Mouse (Mus musculus) liver, embryonic 16.5 days (tissue): ENCODE results near the gene Cdk9. TPM values are rescaled to one million over a fixed set of nuclear protein-coding genes. Genes with fewer than 3 reads are reported as not detected.

ENCODE experiments used
- ATAC-seq: fragments of 200-750 bp; cut with Nextera tagmentation; 2 replicates; pipeline ENCODE4 v1.8.0; 2017; ENCODE audit warnings: low read depth, mild to moderate bottlenecking, moderate number of reproducible peaks, moderate library complexity
- H3K27ac ChIP-seq: fragments of 300-500 bp; sonication (generic); 2 replicates; pipeline ENCODE4 v1.5.1; 2014; ENCODE audit warnings: mild to moderate bottlenecking, low read length
- H3K27me3 ChIP-seq: fragments of 300-500 bp; sonication (generic); 2 replicates; pipeline ENCODE4 v1.6.1; 2014; ENCODE audit warnings: low read depth, low read length, mixed read lengths; ENCODE audit not compliant: control insufficient read depth, insufficient read depth
- H3K36me3 ChIP-seq: fragments of 300-500 bp; sonication (generic); 2 replicates; pipeline ENCODE4 v1.6.1; 2014; ENCODE audit warnings: mild to moderate bottlenecking; ENCODE audit not compliant: control insufficient read depth, insufficient read depth
- H3K4me1 ChIP-seq: fragments of 300-500 bp; sonication (generic); 2 replicates; pipeline ENCODE4 v1.6.1; 2014; ENCODE audit warnings: low read depth, low read length, mixed read lengths; ENCODE audit not compliant: control insufficient read depth
- H3K4me2 ChIP-seq: fragments of 300-500 bp; sonication (generic); 2 replicates; pipeline ENCODE4 v1.6.1; 2014; ENCODE audit warnings: low read depth, low read length, mixed read lengths
- H3K4me3 ChIP-seq: fragments of 300-500 bp; sonication (generic); 2 replicates; pipeline ENCODE4 v1.5.1; 2014; ENCODE audit warnings: low read depth, mild to moderate bottlenecking, low read length
- H3K9ac ChIP-seq: fragments of 300-500 bp; sonication (generic); 2 replicates; pipeline ENCODE4 v1.6.1; 2014; ENCODE audit warnings: low read depth, low read length
- H3K9me3 ChIP-seq: fragments of 300-500 bp; sonication (generic); replicated peaks from 2 replicates; pipeline ENCODE4 v1.6.1; 2016; ENCODE audit warnings: low read length; ENCODE audit not compliant: control insufficient read depth
- WGBS: fragments of 180-500 bp; shearing (Covaris S2); extraction: QIAGEN DNeasy Blood & Tissue Kit; methylation state at CpG from one replicate; pipeline ENCODE4 v1.1.7; 2014; ENCODE audit not compliant: insufficient replicate concordance; 5-methylcytosine and 5-hydroxymethylcytosine counted together
- polyA plus RNA-seq: library from polyadenylated mRNA; unstranded; fragments of >200 nt; fragmentation: Nextera tagmentation; extraction: Ambion mirVana; gene quantifications from 2 replicates; pipeline ENCODE4 v1.2.1, GENCODE M21; 2015

Cdk9 gene
- polyA plus RNA-seq, 1 experiment from 2014 or later: 40.2 TPM

- Histone ChIP-seq H3K4me3 (peak overlapping the region; percentile 73), H3K27ac (no peak overlapping the region; the same call in 1 of the 2 replicates), H3K9me3 (no peaks in the 10 kb centered on the region), H3K4me2 (peak overlapping the region; percentile 98), H3K27me3 (no peaks in the 10 kb centered on the region), H3K36me3 (no peaks in the 10 kb centered on the region), H3K4me1 (peaks cover 31% of the 10 kb centered on the region), H3K9ac (peak overlapping the region; percentile 84)
- ATAC-seq: no peak
- WGBS: 3% methylated on average over 7 of the region's 7 CpGs
Observed at GRCm38 (mm10) chr2:32693282-32693681, 19.6 kb downstream of the Cdk9 start.

DNA sequence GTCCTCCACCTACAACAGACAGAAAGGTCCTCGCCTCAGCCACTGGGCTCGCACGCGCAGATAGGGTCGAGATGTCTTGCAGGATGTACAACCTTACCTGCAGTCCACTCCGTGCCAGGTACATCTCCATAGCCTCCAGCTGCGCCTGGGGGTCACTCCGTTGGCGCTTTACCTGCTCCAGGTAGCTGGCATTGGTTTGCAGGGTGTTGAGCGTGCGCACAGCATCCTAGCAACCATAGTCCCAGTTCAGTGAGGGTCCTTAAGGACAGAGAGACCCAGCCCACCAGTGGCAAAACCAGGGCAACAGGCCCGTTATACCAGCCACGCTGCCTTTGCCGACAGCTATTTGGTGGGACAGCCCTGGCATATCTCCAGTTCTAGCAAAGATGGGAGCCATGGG is 20.4 kb downstream of the Cdk9 start:
- 74% methylated on average over 14 of the region's 14 CpGs for WGBS
- H3K9ac ChIP-seq: peak overlapping the region; percentile 84; the same call in 1 of the 2 replicates
- H3K27ac ChIP-seq: no peak overlapping the region
- peaks cover 31% of the 10 kb centered on the region for H3K4me1 ChIP-seq
- H3K27me3 ChIP-seq: no peaks in the 10 kb centered on the region
- H3K4me2 ChIP-seq: peak overlapping the region; percentile 98; the same call in 1 of the 2 replicates
- H3K9me3 ChIP-seq: no peaks in the 10 kb centered on the region
- H3K36me3 ChIP-seq: peaks cover 2% of the 10 kb centered on the region; the same call in 1 of the 2 replicates
- H3K4me3 ChIP-seq: peak overlapping the region; percentile 73
- no peak for ATAC-seq

DNA sequence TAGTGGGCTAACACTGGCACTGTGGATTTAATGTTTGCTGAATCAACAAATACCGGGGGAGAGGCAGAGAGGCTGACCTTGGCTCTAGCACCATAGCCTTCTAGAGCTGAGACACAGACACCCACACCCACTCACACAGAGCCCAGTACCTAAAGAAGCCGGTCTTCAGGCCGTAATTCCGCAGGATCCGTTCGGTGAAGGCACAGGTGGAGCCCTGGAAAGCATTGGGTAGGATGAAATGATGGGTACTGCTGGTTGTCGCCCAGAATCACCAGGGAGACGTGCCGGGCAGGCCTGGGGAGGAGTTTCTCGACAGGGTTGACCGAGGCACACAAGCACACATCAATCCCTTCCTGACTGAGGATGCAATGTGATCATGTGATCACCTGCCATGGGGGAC is 21.8 kb downstream of the Cdk9 start:
- WGBS: 64% methylated on average over 11 of the region's 11 CpGs
- Histone ChIP-seq H3K4me2 (no peak overlapping the region), H3K4me3 (no peak overlapping the region), H3K27ac (no peak overlapping the region; the same call in 1 of the 2 replicates), H3K9me3 (no peaks in the 10 kb centered on the region), H3K27me3 (no peaks in the 10 kb centered on the region), H3K36me3 (peaks cover 7% of the 10 kb centered on the region), H3K4me1 (peaks cover 31% of the 10 kb centered on the region), H3K9ac (no peak overlapping the region)
- no peak for ATAC-seq

DNA sequence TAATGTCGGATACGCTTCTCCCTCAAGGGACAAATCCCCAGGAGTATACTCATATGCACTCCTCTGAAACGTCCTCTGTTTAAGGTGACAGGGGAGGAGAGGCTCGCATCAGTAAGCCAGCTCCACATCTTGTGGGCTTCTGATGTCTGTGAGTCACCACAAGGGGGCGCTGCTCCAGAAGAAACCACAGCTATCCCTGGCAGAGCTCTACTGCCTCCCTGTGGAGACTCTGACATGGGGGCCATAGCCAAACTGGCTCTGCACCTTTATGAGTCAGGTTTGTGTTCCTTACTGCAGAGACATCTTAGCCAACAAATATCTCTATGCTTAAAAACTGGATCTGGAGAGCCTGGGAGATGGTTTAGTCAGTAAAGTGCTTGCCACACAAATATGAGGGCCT is 23.5 kb downstream of the Cdk9 start:
- WGBS: 26% methylated on average over 5 of the region's 5 CpGs

DNA sequence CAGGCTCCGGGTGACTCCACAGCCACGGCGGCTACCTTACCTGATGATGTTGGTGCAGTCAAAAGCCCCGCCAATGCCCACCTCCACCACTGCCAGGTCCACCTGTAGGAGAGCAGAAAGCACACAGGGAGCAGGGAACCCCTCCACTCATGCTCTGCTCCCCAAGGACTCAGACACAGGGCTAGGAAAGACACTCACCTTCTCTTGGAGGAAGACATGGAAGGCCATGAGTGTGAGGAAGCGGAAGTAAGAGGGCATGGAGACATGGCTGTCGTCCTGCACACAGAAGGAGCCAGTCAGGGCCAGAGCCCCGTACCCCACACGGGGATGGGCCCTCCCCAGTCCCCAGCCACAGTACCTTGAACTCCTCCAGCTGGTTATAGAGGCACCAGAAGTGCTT is 25.3 kb downstream of the Cdk9 start:
- H3K4me1 ChIP-seq: peaks cover 17% of the 10 kb centered on the region
- peaks cover 20% of the 10 kb centered on the region for H3K36me3 ChIP-seq

More for the DNA sequence above, 23.5 kb downstream of the Cdk9 start:
- H3K27me3 ChIP-seq: no peaks in the 10 kb centered on the region
- H3K36me3 ChIP-seq: peaks cover 12% of the 10 kb centered on the region
- H3K9me3 ChIP-seq: no peaks in the 10 kb centered on the region
- H3K9ac ChIP-seq: no peak overlapping the region
- no peak overlapping the region for H3K4me2 ChIP-seq
- H3K4me3 ChIP-seq: no peak overlapping the region
- H3K27ac ChIP-seq: no peak overlapping the region
- ATAC-seq: no peak
- peaks cover 31% of the 10 kb centered on the region for H3K4me1 ChIP-seq

GRCm38 (mm10) chr2:32686640-32687039 is 26.2 kb downstream of the Cdk9 start:
- Histone ChIP-seq H3K9me3 (no peaks in the 10 kb centered on the region), H3K4me3 (no peak overlapping the region), H3K27me3 (no peaks in the 10 kb centered on the region), H3K4me2 (no peak overlapping the region), H3K9ac (no peak overlapping the region), H3K27ac (no peak overlapping the region), H3K36me3 (peaks cover 20% of the 10 kb centered on the region), H3K4me1 (peaks cover 10% of the 10 kb centered on the region)
- no peak for ATAC-seq
- 86% methylated on average over 5 of the region's 6 CpGs for WGBS

More for the DNA sequence above, 25.3 kb downstream of the Cdk9 start:
- Histone ChIP-seq H3K9me3 (no peaks in the 10 kb centered on the region), H3K27me3 (no peaks in the 10 kb centered on the region), H3K4me2 (no peak overlapping the region), H3K27ac (no peak overlapping the region), H3K9ac (no peak overlapping the region), H3K4me3 (no peak overlapping the region)
- 76% methylated on average over 8 of the region's 8 CpGs for WGBS
- no peak for ATAC-seq

DNA sequence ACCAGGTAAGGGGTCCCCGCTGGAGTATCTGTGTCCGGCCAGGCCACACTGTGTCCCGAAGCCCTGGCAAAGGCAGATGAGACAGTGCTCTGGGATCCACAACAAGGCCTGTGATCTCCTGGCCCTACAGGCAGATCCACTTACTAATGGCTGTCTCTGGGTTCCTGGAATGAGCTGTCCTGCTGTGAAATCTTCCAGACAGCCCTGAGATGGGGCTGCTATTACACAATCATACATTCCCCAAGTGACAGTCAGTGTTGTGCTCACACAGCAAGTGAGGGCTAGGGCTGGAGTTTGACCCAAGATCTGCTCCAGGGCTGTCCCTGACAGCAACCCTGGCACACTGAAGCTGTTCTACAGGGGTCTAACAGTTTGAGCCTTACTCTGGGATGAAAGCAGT is 27.1 kb downstream of the Cdk9 start:
- no peaks in the 10 kb centered on the region for H3K9me3 ChIP-seq
- H3K36me3 ChIP-seq: peaks cover 20% of the 10 kb centered on the region
- no peak for ATAC-seq
- H3K27ac ChIP-seq: no peak overlapping the region
- H3K4me2 ChIP-seq: no peak overlapping the region
- 74% methylated on average over 3 of the region's 3 CpGs for WGBS
- H3K4me1 ChIP-seq: peaks cover 7% of the 10 kb centered on the region
- H3K27me3 ChIP-seq: no peaks in the 10 kb centered on the region
- H3K9ac ChIP-seq: no peak overlapping the region
- H3K4me3 ChIP-seq: no peak overlapping the region

DNA sequence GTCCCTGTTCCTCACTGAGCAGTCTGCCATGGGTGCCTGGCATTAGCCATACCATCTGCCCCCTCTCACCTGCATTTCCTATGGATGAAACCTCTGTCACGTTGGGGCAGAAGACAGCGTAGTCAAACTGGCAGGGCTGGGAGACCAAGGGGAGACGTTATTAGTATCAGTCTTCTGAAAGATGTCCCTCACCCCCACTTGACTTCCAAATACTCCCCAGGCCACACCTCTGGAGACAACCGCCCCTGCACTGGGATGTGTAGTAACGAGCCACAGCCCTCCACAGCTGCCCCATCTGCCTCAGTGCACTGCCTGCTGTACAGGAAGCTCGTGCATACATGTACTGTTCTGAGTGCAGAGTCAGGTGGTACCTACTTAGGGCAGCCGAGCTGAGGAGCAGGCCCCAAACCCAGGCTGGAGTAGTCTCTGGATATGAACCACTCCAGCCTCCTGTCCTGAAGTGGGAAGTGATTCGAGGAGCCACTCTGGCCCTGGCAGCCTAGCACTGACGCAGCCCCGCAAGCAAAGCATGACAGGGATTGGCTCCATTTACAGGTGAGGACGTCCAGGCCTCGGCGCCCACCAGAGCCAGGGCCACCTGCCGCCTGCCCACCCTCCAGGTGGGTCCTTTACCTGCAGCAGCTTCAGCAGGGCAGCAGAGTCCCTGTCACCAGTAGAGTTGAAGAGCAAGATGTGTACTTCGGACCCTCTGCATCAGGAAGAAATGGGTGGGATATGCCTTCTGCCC is 28.0 kb downstream of the Cdk9 start:
- no peak overlapping the region for H3K27ac ChIP-seq
- WGBS: 80% methylated on average over 15 of the region's 15 CpGs
- peaks cover 20% of the 10 kb centered on the region for H3K36me3 ChIP-seq
- H3K4me2 ChIP-seq: no peak overlapping the region
- no peak for ATAC-seq
- H3K4me3 ChIP-seq: no peak overlapping the region
- H3K4me1 ChIP-seq: peaks cover 3% of the 10 kb centered on the region
- no peak overlapping the region for H3K9ac ChIP-seq
- H3K9me3 ChIP-seq: no peaks in the 10 kb centered on the region
- no peaks in the 10 kb centered on the region for H3K27me3 ChIP-seq

DNA sequence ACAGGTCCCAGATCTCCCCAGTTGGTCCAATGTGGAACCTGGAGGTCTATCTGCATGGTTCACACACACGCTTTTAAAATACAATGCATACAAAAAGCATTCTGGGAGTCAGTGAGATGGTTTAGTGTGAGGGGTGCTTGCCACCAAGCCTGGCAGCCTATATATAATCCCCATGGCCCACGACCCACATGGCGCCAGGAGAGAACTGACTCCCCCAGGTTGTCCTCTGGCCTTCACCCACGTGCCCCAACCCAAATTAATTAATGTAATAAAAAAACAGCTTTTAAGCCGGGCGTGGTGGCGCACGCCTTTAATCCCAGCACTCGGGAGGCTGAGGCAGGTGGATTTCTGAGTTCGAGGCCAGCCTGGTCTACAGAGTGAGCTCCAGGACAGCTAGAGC is 29.2 kb downstream of the Cdk9 start:
- Histone ChIP-seq H3K9me3 (no peaks in the 10 kb centered on the region), H3K4me2 (no peak overlapping the region), H3K9ac (no peak overlapping the region), H3K27ac (no peak overlapping the region), H3K4me1 (no peaks in the 10 kb centered on the region; the same call in 1 of the 2 replicates), H3K27me3 (no peaks in the 10 kb centered on the region), H3K4me3 (no peak overlapping the region), H3K36me3 (peaks cover 20% of the 10 kb centered on the region)
- no peak for ATAC-seq
- WGBS: 78% methylated on average over 10 of the region's 10 CpGs
